Mouse (Mus musculus): ENCODE results near the gene Mroh8. TPM values are rescaled to one million over a fixed set of nuclear protein-coding genes. Genes with fewer than 3 reads are reported as not detected.

Mroh8 gene
- total and polyA plus RNA-seq, 2 experiments = under 0.01 to 0.05 TPM

DNA sequence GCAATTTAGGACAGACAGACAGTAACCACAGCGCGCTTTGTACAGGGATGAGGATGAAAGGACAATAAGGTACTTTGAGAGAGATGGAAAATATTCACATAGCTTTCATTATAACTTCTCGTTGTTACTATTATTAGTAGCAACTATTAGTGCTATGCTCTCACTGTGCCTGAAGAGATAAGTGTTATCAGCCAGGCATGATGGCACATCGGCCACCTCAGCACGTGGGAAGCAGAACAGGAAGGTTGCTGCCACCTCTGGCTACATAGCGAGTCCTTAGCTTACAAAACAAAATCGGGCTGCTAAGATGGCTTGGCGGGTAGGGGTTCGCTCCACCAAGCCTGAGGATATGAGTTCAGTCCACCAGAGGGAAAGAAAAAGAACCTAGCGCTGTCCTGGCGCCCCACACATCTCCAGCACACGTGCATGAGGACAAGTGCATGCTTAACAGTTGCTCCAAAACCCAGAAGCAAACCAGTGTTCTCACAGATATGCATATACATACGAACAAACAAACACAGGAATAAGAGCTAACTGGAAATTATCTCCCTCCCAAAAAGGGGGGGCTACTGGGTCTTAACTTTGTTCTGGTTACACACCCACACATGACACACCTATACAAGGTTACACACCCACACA is 94.2 kb downstream of the Mroh8 start:
- Histone ChIP-seq H3K9ac (ENCODE audit: low read depth, low read length) (no peak overlapping the region), H3K27ac (replicated peaks; ENCODE audit: insufficient read depth, low read depth, low read length) (no peak overlapping the region), H3K4me1 (ENCODE audit: control insufficient read depth, insufficient read depth, low read length) (no peaks in the 10 kb centered on the region), H3K36me3 (ENCODE audit: control insufficient read depth, insufficient read depth, low read length) (peaks cover 6% of the 10 kb centered on the region), H3K27me3 (ENCODE audit: control insufficient read depth, insufficient read depth, low read length) (no peaks in the 10 kb centered on the region), H3K4me3 (ENCODE audit: insufficient read depth, low read depth, low read length) (no peak overlapping the region), H3K79me2 (ENCODE audit: control insufficient read depth, insufficient read depth, low read length) (no peaks in the 10 kb centered on the region)
- WGBS = 91% methylated on average over 13 of the region's 13 CpGs
- no peak for DNase-seq (ENCODE audit: extremely low read depth, low read depth, low spot score)
- TF ChIP-seq POLR2A (IDR thresholded peaks at IDR 0.05; ENCODE audit: extremely low read depth, insufficient read depth, low read length) = no peak
- TF ChIP-seq CTCF (IDR thresholded peaks at IDR 0.05; ENCODE audit: low read depth, low read length) = no peak

GRCm38 (mm10) chr2:157178167-157178566 is 101.2 kb downstream of the Mroh8 start:
- H3K9ac ChIP-seq (ENCODE audit: low read depth, low read length) = no peak overlapping the region
- DNase-seq (ENCODE audit: extremely low read depth, low read depth, low spot score) = no peak
- no peak overlapping the region for H3K4me3 ChIP-seq (ENCODE audit: insufficient read depth, low read depth, low read length)
- no peak for TF ChIP-seq POLR2A (IDR thresholded peaks at IDR 0.05; ENCODE audit: extremely low read depth, insufficient read depth, low read length)
- TF ChIP-seq CTCF (IDR thresholded peaks at IDR 0.05; ENCODE audit: low read depth, low read length) = no peak
- no peaks in the 10 kb centered on the region for H3K27me3 ChIP-seq (ENCODE audit: control insufficient read depth, insufficient read depth, low read length)
- H3K27ac ChIP-seq (replicated peaks; ENCODE audit: insufficient read depth, low read depth, low read length) = no peak overlapping the region
- WGBS = 86% methylated on average over 6 of the region's 6 CpGs
- no peaks in the 10 kb centered on the region for H3K4me1 ChIP-seq (ENCODE audit: control insufficient read depth, insufficient read depth, low read length)
- H3K36me3 ChIP-seq (ENCODE audit: control insufficient read depth, insufficient read depth, low read length) = peaks cover 4% of the 10 kb centered on the region; the same call in 1 of the 2 replicates
- H3K79me2 ChIP-seq (ENCODE audit: control insufficient read depth, insufficient read depth, low read length) = no peaks in the 10 kb centered on the region

DNA sequence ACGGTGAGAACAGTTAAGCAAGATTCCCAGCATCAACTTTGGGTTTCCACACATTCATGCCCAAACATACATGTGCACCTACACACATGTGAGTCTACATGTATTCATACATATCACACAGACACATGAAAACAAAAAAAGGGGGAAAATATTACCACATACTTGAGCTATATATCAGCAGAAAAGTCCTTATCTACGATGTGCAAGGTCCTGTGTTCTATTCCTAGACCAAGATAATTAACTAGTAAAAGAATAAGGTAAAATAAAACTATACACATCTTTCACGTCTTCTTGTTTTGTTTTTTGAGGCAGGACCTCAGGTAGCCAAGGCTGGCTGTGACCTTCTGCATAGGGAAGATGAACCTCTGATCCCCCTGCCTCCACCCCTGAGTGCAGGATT is 103.1 kb downstream of the Mroh8 start:
- H3K4me1 ChIP-seq (ENCODE audit: control insufficient read depth, insufficient read depth, low read length) = no peaks in the 10 kb centered on the region
- DNase-seq (ENCODE audit: extremely low read depth, low read depth, low spot score) = no peak
- 93% methylated on average over 3 of the region's 3 CpGs for WGBS
- TF ChIP-seq POLR2A (IDR thresholded peaks at IDR 0.05; ENCODE audit: extremely low read depth, insufficient read depth, low read length) (no peak), CTCF (IDR thresholded peaks at IDR 0.05; ENCODE audit: low read depth, low read length) (no peak)
- peaks cover 4% of the 10 kb centered on the region; the same call in 1 of the 2 replicates for H3K36me3 ChIP-seq (ENCODE audit: control insufficient read depth, insufficient read depth, low read length)
- no peaks in the 10 kb centered on the region for H3K27me3 ChIP-seq (ENCODE audit: control insufficient read depth, insufficient read depth, low read length)
- no peak overlapping the region for H3K9ac ChIP-seq (ENCODE audit: low read depth, low read length)
- H3K79me2 ChIP-seq (ENCODE audit: control insufficient read depth, insufficient read depth, low read length) = no peaks in the 10 kb centered on the region
- H3K4me3 ChIP-seq (ENCODE audit: insufficient read depth, low read depth, low read length) = no peak overlapping the region
- H3K27ac ChIP-seq (replicated peaks; ENCODE audit: insufficient read depth, low read depth, low read length) = no peak overlapping the region

- Histone ChIP-seq H3K36me3 (ENCODE audit: control insufficient read depth, insufficient read depth, low read length) (peaks cover 4% of the 10 kb centered on the region; the same call in 1 of the 2 replicates), H3K4me1 (ENCODE audit: control insufficient read depth, insufficient read depth, low read length) (no peaks in the 10 kb centered on the region), H3K27ac (replicated peaks; ENCODE audit: insufficient read depth, low read depth, low read length) (no peak overlapping the region), H3K4me3 (ENCODE audit: insufficient read depth, low read depth, low read length) (no peak overlapping the region), H3K27me3 (ENCODE audit: control insufficient read depth, insufficient read depth, low read length) (no peaks in the 10 kb centered on the region), H3K79me2 (ENCODE audit: control insufficient read depth, insufficient read depth, low read length) (no peaks in the 10 kb centered on the region), H3K9ac (ENCODE audit: low read depth, low read length) (no peak overlapping the region)
- TF ChIP-seq CTCF (IDR thresholded peaks at IDR 0.05; ENCODE audit: low read depth, low read length) (no peak), POLR2A (IDR thresholded peaks at IDR 0.05; ENCODE audit: extremely low read depth, insufficient read depth, low read length) (no peak)
- 80% methylated on average over 5 of the region's 5 CpGs for WGBS
- no peak for DNase-seq (ENCODE audit: extremely low read depth, low read depth, low spot score)
These were observed 104.9 kb downstream of the Mroh8 start for GRCm38 (mm10) chr2:157174416-157174815.

GRCm38 (mm10) chr2:157173555-157173954 is 105.8 kb downstream of the Mroh8 start:
- no peak for TF ChIP-seq CTCF (IDR thresholded peaks at IDR 0.05; ENCODE audit: low read depth, low read length)
- TF ChIP-seq POLR2A (IDR thresholded peaks at IDR 0.05; ENCODE audit: extremely low read depth, insufficient read depth, low read length) = no peak

DNA sequence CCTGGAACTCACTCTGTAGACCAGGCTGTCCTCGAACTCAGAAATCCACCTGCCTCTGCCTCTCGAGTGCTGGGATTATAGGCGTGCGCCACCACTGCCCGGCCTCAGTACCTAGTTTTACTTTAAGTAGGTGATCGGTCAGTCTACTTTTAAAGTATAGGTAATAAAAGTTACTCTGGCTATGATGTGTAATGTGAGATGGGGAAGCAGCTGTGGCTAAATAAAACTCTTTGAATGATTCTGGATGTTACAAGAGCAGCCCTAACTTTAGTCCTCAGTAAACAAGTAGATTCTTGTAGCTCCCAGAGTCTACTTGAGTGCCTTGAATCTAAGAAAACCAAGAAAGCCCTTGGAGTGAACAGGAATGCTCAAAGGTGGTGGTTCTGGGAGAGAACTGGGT is 106.4 kb downstream of the Mroh8 start:
- Histone ChIP-seq H3K79me2 (ENCODE audit: control insufficient read depth, insufficient read depth, low read length) (no peaks in the 10 kb centered on the region), H3K4me1 (ENCODE audit: control insufficient read depth, insufficient read depth, low read length) (no peaks in the 10 kb centered on the region), H3K27me3 (ENCODE audit: control insufficient read depth, insufficient read depth, low read length) (no peaks in the 10 kb centered on the region), H3K9ac (ENCODE audit: low read depth, low read length) (no peak overlapping the region), H3K36me3 (ENCODE audit: control insufficient read depth, insufficient read depth, low read length) (peaks cover 4% of the 10 kb centered on the region; the same call in 1 of the 2 replicates), H3K4me3 (ENCODE audit: insufficient read depth, low read depth, low read length) (no peak overlapping the region), H3K27ac (replicated peaks; ENCODE audit: insufficient read depth, low read depth, low read length) (no peak overlapping the region)
- TF ChIP-seq POLR2A (IDR thresholded peaks at IDR 0.05; ENCODE audit: extremely low read depth, insufficient read depth, low read length) (no peak), CTCF (IDR thresholded peaks at IDR 0.05; ENCODE audit: low read depth, low read length) (no peak)
- no peak for DNase-seq (ENCODE audit: extremely low read depth, low read depth, low spot score)
- 97% methylated on average over 6 of the region's 6 CpGs for WGBS

More at GRCm38 (mm10) chr2:157173555-157173954, 105.8 kb downstream of the Mroh8 start:
- Histone ChIP-seq H3K9ac (ENCODE audit: low read depth, low read length) (no peak overlapping the region), H3K27me3 (ENCODE audit: control insufficient read depth, insufficient read depth, low read length) (no peaks in the 10 kb centered on the region), H3K4me3 (ENCODE audit: insufficient read depth, low read depth, low read length) (no peak overlapping the region), H3K79me2 (ENCODE audit: control insufficient read depth, insufficient read depth, low read length) (no peaks in the 10 kb centered on the region), H3K27ac (replicated peaks; ENCODE audit: insufficient read depth, low read depth, low read length) (no peak overlapping the region), H3K36me3 (ENCODE audit: control insufficient read depth, insufficient read depth, low read length) (peaks cover 4% of the 10 kb centered on the region; the same call in 1 of the 2 replicates), H3K4me1 (ENCODE audit: control insufficient read depth, insufficient read depth, low read length) (no peaks in the 10 kb centered on the region)
- 66% methylated on average over 6 of the region's 6 CpGs for WGBS
- no peak for DNase-seq (ENCODE audit: extremely low read depth, low read depth, low spot score)

Measured in liver, adult 2 months (tissue).